Mouse (Mus musculus): ENCODE results near the gene Acod1.

Acod1 gene

DNA sequence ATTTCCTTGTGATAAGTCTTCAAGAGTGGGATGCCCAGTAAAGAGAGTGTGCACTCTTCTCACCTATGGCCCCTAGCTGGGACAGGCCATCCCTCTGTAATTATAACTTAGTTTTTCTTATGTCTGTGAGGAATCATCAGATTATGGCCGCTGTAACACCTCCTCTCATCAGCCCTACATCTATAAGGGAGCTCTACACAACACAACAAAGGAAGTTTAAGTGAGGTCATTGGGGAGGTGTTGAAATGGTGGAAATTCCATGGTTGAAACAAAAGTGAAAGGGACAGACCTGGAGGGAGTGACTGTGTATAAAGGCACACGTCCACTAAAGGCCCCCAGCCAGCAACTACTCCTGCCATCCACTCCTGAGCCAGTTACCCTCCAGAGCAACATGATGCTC lies at the start of gene Acod1:
TSS of gene Acod1 (plus strand) at position 301 of the 400 bp plus-strand sequence.
- Histone ChIP-seq H3K4me1 (replicated peaks; ENCODE audit: low read depth, low read length) (no peaks in the 10 kb centered on the region), H3K9me3 (ENCODE audit: low read length) (no peaks in the 10 kb centered on the region), H3K4me3 (replicated peaks; ENCODE audit: low read length) (no peak within 1 kb of the TSS), H3K36me3 (ENCODE audit: insufficient read depth, low read length) (no peaks in the 10 kb centered on the region), H3K27me3 (ENCODE audit: insufficient read depth, low read length) (no peaks in the 10 kb centered on the region)
- TF ChIP-seq NANOG (IDR thresholded peaks at IDR 0.05; ENCODE audit: borderline replicate concordance, low read length): no peak
- no peak for TF ChIP-seq CTCF (conservative IDR thresholded peaks at IDR 0.05; ENCODE audit: low read length)
- no peak for TF ChIP-seq POU5F1 (IDR thresholded peaks at IDR 0.05; ENCODE audit: borderline replicate concordance, low read length)

DNA sequence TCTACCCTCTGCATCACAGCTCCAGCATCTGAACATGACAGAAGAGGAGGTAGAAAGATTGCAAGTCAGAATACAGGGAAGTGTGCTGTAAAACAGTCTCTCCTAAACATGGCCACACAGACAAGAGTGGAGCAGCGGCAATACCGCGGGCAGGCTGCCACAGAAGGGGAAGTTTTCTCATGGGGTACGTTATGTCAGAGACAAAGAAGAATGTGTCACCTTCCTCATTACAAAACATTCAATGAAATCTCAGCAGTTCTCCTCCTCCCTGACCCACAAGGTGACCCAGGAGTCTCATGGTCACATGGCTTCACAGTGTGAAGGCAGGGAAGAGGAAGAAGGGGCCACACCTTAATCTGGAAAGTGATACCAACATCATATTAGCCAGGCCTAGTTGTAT lies 39.0 kb upstream of the Acod1 start:
- H3K36me3 ChIP-seq (ENCODE audit: insufficient read depth, low read length): no peaks in the 10 kb centered on the region

DNA sequence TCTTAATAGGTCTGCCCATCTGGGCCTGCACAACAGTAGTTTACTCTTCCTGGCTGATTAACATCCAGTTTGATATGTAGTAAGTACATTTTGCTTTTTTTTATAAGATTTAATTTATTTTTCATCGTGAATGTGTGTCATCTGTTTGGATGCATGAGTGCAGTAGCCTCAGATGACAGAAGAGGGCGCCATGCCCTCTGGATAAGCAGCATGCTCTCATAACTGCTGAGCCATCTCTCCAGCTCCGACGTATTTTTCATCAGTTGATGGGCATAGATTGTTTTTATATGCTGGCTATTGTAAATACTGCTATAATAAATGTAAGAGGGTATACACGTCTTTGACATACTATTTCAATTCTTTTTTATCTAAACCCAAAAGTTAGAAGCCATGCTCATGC lies 35.0 kb upstream of the Acod1 start:
- Histone ChIP-seq H3K9me3 (ENCODE audit: low read length) (no peaks in the 10 kb centered on the region), H3K4me3 (replicated peaks; ENCODE audit: low read length) (no peak overlapping the region), H3K4me1 (replicated peaks; ENCODE audit: low read depth, low read length) (no peaks in the 10 kb centered on the region; the same call in 1 of the 2 replicates), H3K36me3 (ENCODE audit: insufficient read depth, low read length) (no peaks in the 10 kb centered on the region), H3K27me3 (ENCODE audit: insufficient read depth, low read length) (peaks cover 8% of the 10 kb centered on the region)
- TF ChIP-seq CTCF (conservative IDR thresholded peaks at IDR 0.05; ENCODE audit: low read length) (peak; percentile 94), POU5F1 (IDR thresholded peaks at IDR 0.05; ENCODE audit: borderline replicate concordance, low read length) (no peak), NANOG (IDR thresholded peaks at IDR 0.05; ENCODE audit: borderline replicate concordance, low read length) (no peak)

More for the DNA sequence above, 39.0 kb upstream of the Acod1 start:
- TF ChIP-seq POU5F1 (IDR thresholded peaks at IDR 0.05; ENCODE audit: borderline replicate concordance, low read length) (no peak), NANOG (IDR thresholded peaks at IDR 0.05; ENCODE audit: borderline replicate concordance, low read length) (no peak), CTCF (conservative IDR thresholded peaks at IDR 0.05; ENCODE audit: low read length) (no peak)
- H3K9me3 ChIP-seq (ENCODE audit: low read length): no peaks in the 10 kb centered on the region
- H3K27me3 ChIP-seq (ENCODE audit: insufficient read depth, low read length): peaks cover 13% of the 10 kb centered on the region
- no peak overlapping the region for H3K4me3 ChIP-seq (replicated peaks; ENCODE audit: low read length)
- no peaks in the 10 kb centered on the region; the same call in 1 of the 2 replicates for H3K4me1 ChIP-seq (replicated peaks; ENCODE audit: low read depth, low read length)

DNA sequence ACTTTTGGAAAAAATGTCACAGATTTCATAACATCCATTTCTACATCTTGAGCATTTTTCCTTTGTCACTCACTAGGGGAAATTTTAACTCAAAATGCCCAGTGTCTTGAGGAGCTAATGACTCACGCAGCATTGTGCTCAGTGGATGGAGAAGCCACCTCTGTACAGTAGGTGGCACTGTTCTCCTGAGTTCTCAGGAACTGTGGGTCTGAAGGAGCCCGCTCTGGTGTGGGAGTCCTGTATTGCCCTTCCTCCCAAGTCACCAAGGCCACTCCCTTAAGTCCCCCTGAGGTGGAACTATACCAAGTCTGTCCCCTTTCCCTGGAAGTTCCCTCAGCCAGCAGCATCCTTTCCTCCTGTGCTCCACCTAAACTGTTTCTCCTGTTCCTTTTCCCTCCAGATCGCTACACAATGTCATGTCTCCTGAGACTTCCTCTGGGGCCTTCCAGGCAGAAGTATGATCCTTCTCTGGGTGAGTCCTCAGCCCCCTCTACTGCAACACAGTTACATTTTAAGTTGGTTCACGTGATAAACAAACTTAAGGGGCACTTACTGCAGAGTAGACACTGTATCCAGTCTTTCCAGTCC lies 34.1 kb upstream of the Acod1 start:
- no peaks in the 10 kb centered on the region for H3K9me3 ChIP-seq (ENCODE audit: low read length)
- no peaks in the 10 kb centered on the region; the same call in 1 of the 2 replicates for H3K4me1 ChIP-seq (replicated peaks; ENCODE audit: low read depth, low read length)
- H3K4me3 ChIP-seq (replicated peaks; ENCODE audit: low read length): no peak overlapping the region
- peaks cover 8% of the 10 kb centered on the region for H3K27me3 ChIP-seq (ENCODE audit: insufficient read depth, low read length)
- TF ChIP-seq NANOG (IDR thresholded peaks at IDR 0.05; ENCODE audit: borderline replicate concordance, low read length) (no peak), CTCF (conservative IDR thresholded peaks at IDR 0.05; ENCODE audit: low read length) (peak; percentile 58)
- no peaks in the 10 kb centered on the region for H3K36me3 ChIP-seq (ENCODE audit: insufficient read depth, low read length)

- no peaks in the 10 kb centered on the region for H3K36me3 ChIP-seq (ENCODE audit: insufficient read depth, low read length)
- no peaks in the 10 kb centered on the region for H3K27me3 ChIP-seq (ENCODE audit: insufficient read depth, low read length)
- H3K9me3 ChIP-seq (ENCODE audit: low read length): no peaks in the 10 kb centered on the region
- no peak overlapping the region for H3K4me3 ChIP-seq (replicated peaks; ENCODE audit: low read length)
- H3K4me1 ChIP-seq (replicated peaks; ENCODE audit: low read depth, low read length): no peaks in the 10 kb centered on the region
- no peak for TF ChIP-seq NANOG (IDR thresholded peaks at IDR 0.05; ENCODE audit: borderline replicate concordance, low read length)
- TF ChIP-seq CTCF (conservative IDR thresholded peaks at IDR 0.05; ENCODE audit: low read length): no peak
- TF ChIP-seq POU5F1 (IDR thresholded peaks at IDR 0.05; ENCODE audit: borderline replicate concordance, low read length): no peak
Observed at GRCm38 (mm10) chr14:103017009-103017408, 29.8 kb upstream of the Acod1 start.

GRCm38 (mm10) chr14:103020046-103020445 lies 26.7 kb upstream of the Acod1 start:
- no peak overlapping the region for H3K4me3 ChIP-seq (replicated peaks; ENCODE audit: low read length)
- H3K27me3 ChIP-seq (ENCODE audit: insufficient read depth, low read length): no peaks in the 10 kb centered on the region
- no peaks in the 10 kb centered on the region for H3K9me3 ChIP-seq (ENCODE audit: low read length)
- no peaks in the 10 kb centered on the region for H3K36me3 ChIP-seq (ENCODE audit: insufficient read depth, low read length)
- no peaks in the 10 kb centered on the region for H3K4me1 ChIP-seq (replicated peaks; ENCODE audit: low read depth, low read length)
- TF ChIP-seq CTCF (conservative IDR thresholded peaks at IDR 0.05; ENCODE audit: low read length): no peak
- no peak for TF ChIP-seq NANOG (IDR thresholded peaks at IDR 0.05; ENCODE audit: borderline replicate concordance, low read length)
- TF ChIP-seq POU5F1 (IDR thresholded peaks at IDR 0.05; ENCODE audit: borderline replicate concordance, low read length): no peak

- H3K27me3 ChIP-seq (ENCODE audit: insufficient read depth, low read length): no peaks in the 10 kb centered on the region
- TF ChIP-seq NANOG (IDR thresholded peaks at IDR 0.05; ENCODE audit: borderline replicate concordance, low read length): no peak
- no peak for TF ChIP-seq POU5F1 (IDR thresholded peaks at IDR 0.05; ENCODE audit: borderline replicate concordance, low read length)
- no peak for TF ChIP-seq CTCF (conservative IDR thresholded peaks at IDR 0.05; ENCODE audit: low read length)
- H3K4me1 ChIP-seq (replicated peaks; ENCODE audit: low read depth, low read length): peaks cover 7% of the 10 kb centered on the region
Observed at GRCm38 (mm10) chr14:103029203-103029602, 17.6 kb upstream of the Acod1 start.

GRCm38 (mm10) chr14:103033271-103033823 lies 13.4 kb upstream of the Acod1 start:
- H3K4me3 ChIP-seq (replicated peaks; ENCODE audit: low read length): peak overlapping the region; percentile 48
- no peaks in the 10 kb centered on the region for H3K36me3 ChIP-seq (ENCODE audit: insufficient read depth, low read length)
- TF ChIP-seq NANOG (IDR thresholded peaks at IDR 0.05; ENCODE audit: borderline replicate concordance, low read length) (no peak), CTCF (conservative IDR thresholded peaks at IDR 0.05; ENCODE audit: low read length) (no peak), POU5F1 (IDR thresholded peaks at IDR 0.05; ENCODE audit: borderline replicate concordance, low read length) (no peak)
- peaks cover 9% of the 10 kb centered on the region for H3K9me3 ChIP-seq (ENCODE audit: low read length)
- H3K4me1 ChIP-seq (replicated peaks; ENCODE audit: low read depth, low read length): peaks cover 7% of the 10 kb centered on the region
- no peaks in the 10 kb centered on the region for H3K27me3 ChIP-seq (ENCODE audit: insufficient read depth, low read length)

More at GRCm38 (mm10) chr14:103029203-103029602, 17.6 kb upstream of the Acod1 start:
- Histone ChIP-seq H3K36me3 (ENCODE audit: insufficient read depth, low read length) (no peaks in the 10 kb centered on the region), H3K9me3 (ENCODE audit: low read length) (no peaks in the 10 kb centered on the region), H3K4me3 (replicated peaks; ENCODE audit: low read length) (no peak overlapping the region)

All from E14TG2a.4 (cell line).